Mouse (Mus musculus) CD4-positive naive resting alpha-beta T cell, adult 57 days (primary cell): ENCODE measurements around the gene Smg7. TPM values are rescaled to one million over a fixed set of nuclear protein-coding genes. Genes with fewer than 3 reads are reported as not detected.

ENCODE experiments used
- total RNA-seq: library from RNA; stranded (reverse); gene quantifications from one replicate; pipeline ENCODE4 v1.2.4, GENCODE M21; 2023

The Smg7 gene
- total RNA-seq, result 132 TPM

GRCm38 (mm10) chr1:152901765-152902664, at the start of gene Smg7:
Gene Smg7, minus strand, starts transcription at chr1:152902646.

GRCm38 (mm10) chr1:152799897-152800296, 102.5 kb downstream of the Smg7 start, which contains the start of gene Ncf2:
Gene Ncf2, plus strand, starts transcription at chr1:152800194.

Other genes starting within 250 kb of the Smg7 start
- gene Apobec4, start 152.1 kb downstream of the Smg7 start, total RNA-seq, result not detected
- 6.9 TPM for gene Rgl1, start 136.3 kb downstream of the Smg7 start, total RNA-seq
- 225 TPM for gene Arpc5, start 136.1 kb downstream of the Smg7 start, total RNA-seq
- gene Ncf2, start 102.5 kb downstream of the Smg7 start, total RNA-seq, result 14.8 TPM
- gene Nmnat2, start 52.3 kb upstream of the Smg7 start, total RNA-seq, result 3.9 TPM